ENCODE assay signal across 19 mouse cellular contexts in the genomic region with DNA sequence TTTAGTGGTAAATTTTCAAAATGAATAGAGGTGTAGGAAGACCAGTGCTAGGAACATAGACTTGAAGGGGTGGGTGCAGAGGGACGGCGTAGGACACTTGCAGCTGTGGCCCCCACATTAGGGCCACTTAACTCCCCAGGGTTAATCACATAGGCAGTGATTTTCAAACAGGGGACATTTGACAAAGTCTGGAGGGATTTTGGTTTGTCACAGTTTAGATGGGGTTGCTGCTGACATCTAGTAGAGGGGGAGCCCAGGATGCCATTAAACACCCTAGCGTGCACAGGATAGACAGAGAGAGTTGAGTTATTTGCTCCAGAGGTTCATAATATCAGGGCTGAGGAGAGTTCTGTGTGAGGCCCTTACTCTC. TPM values are rescaled to one million over a fixed set of nuclear protein-coding genes. Genes with fewer than 3 reads are reported as not detected.
A peak's percentile ranks its signal among the peaks of the same experiment; 100 is the strongest.
DNase-seq lines count a peak whose midpoint lies in the region; ATAC-seq and TF ChIP-seq lines count a peak whose summit lies in the region.
"Had no signal": no experiment of that assay in that cellular context is flagged by ENCODE, and none has a peak within 500 bp of the region (broad histone marks: within the 10 kb centered on the region; RNA-seq: fewer than 3 reads in every experiment).

No protein-coding gene starts in this region.

- H3K4me2 ChIP-seq in intestine, embryonic 15.5 days (replicated peaks), result no peak overlapping the region
- H3K4me2 ChIP-seq in intestine, postnatal 0 days (replicated peaks; ENCODE audit: low read depth), result no peak overlapping the region; the same call in 1 of the 2 replicates
- no peak overlapping the region for H3K4me2 ChIP-seq in lung, embryonic 14.5 days
- no peak overlapping the region for H3K4me2 ChIP-seq in stomach, embryonic 14.5 days (replicated peaks; ENCODE audit: low read depth, low read length)
- H3K4me2 ChIP-seq: hindbrain, embryonic 14.5 days; midbrain, embryonic 13.5 days had no signal

- DNase-seq in lung, embryonic 14.5 days, result no peak
- DNase-seq in lung, postnatal 4 days, result no peak
- no peak for DNase-seq in right cerebral cortex, postnatal 14 days
- DNase-seq: adrenal gland, postnatal 14 days; cerebellum, adult 9-11 months; embryo, embryonic 11 days; layer of hippocampus, adult 9-11 months; left cerebral cortex, postnatal 4 days; right cerebral cortex, postnatal 4 days had no signal

- peak overlapping the region; percentile 62; the same call in 1 of the 2 replicates for H3K27ac ChIP-seq in intestine, embryonic 15.5 days
- H3K27ac ChIP-seq in intestine, postnatal 0 days (ENCODE audit: low read depth, low read length), result no peak overlapping the region; the same call in 1 of the 2 replicates
- peak overlapping the region; percentile 37; the same call in 1 of the 2 replicates for H3K27ac ChIP-seq in lung, embryonic 14.5 days (ENCODE audit: low read depth)
- peak overlapping the region; percentile 92 for H3K27ac ChIP-seq in embryonic fibroblast, embryonic 13.5 days (ENCODE audit: insufficient read depth, low read length)
- H3K27ac ChIP-seq in stomach, embryonic 14.5 days (ENCODE audit: low read length), result 0 out of 2 replicates have a peak overlapping the region, but pooled peaks have one; percentile 22
- H3K27ac ChIP-seq: hindbrain, embryonic 14.5 days; liver, embryonic 14.5 days; midbrain, embryonic 13.5 days had no signal

- ATAC-seq in intestine, embryonic 15.5 days, result peak; percentile 9; the same call in 1 of the 2 replicates
- ATAC-seq in intestine, postnatal 0 days, result no peak
- ATAC-seq in lung, embryonic 14.5 days (ENCODE audit: insufficient read depth), result no peak
- ATAC-seq in stomach, embryonic 14.5 days (ENCODE audit: insufficient number of reproducible peaks, insufficient read depth, low FRiP score, low read depth), result no peak
- no peak for ATAC-seq in megakaryocyte progenitor cell, adult 5-6 weeks (replicated peaks; ENCODE audit: poor library complexity)
- ATAC-seq: forebrain, embryonic 14.5 days; midbrain, embryonic 13.5 days had no signal

- no peak overlapping the region for H3K4me3 ChIP-seq in intestine, embryonic 15.5 days (replicated peaks)
- no peak overlapping the region for H3K4me3 ChIP-seq in intestine, postnatal 0 days (ENCODE audit: low read depth, low read length)
- H3K4me3 ChIP-seq in lung, embryonic 14.5 days (ENCODE audit: low read depth, low read length), result no peak overlapping the region
- no peak overlapping the region for H3K4me3 ChIP-seq in embryonic fibroblast, embryonic 13.5 days (ENCODE audit: insufficient read depth, low read length)
- no peak overlapping the region for H3K4me3 ChIP-seq in stomach, embryonic 14.5 days (ENCODE audit: low read depth, low read length)
- H3K4me3 ChIP-seq: midbrain, embryonic 13.5 days had no signal

- TF ChIP-seq CTCF in intestine, postnatal 0 days (IDR thresholded peaks at IDR 0.05; ENCODE audit: low read depth), result no peak
- TF ChIP-seq CTCF in lung, embryonic 14.5 days (IDR thresholded peaks at IDR 0.05; ENCODE audit: low read depth), result no peak
- no peak for TF ChIP-seq CTCF in embryonic fibroblast, embryonic 13.5 days (IDR thresholded peaks at IDR 0.05; ENCODE audit: borderline replicate concordance, insufficient read depth, low read length)

- H3K27me3 ChIP-seq in intestine, embryonic 15.5 days (replicated peaks), result no peaks in the 10 kb centered on the region
- no peaks in the 10 kb centered on the region for H3K27me3 ChIP-seq in intestine, postnatal 0 days (replicated peaks; ENCODE audit: control insufficient read depth, insufficient read depth, low read length)
- no peaks in the 10 kb centered on the region for H3K27me3 ChIP-seq in lung, embryonic 14.5 days (ENCODE audit: insufficient read depth, low read length)
- no peaks in the 10 kb centered on the region for H3K27me3 ChIP-seq in stomach, embryonic 14.5 days (ENCODE audit: control insufficient read depth, insufficient read depth, low read length)
- H3K27me3 ChIP-seq: midbrain, embryonic 13.5 days had no signal

- H3K36me3 ChIP-seq in intestine, embryonic 15.5 days, result no peaks in the 10 kb centered on the region
- no peaks in the 10 kb centered on the region for H3K36me3 ChIP-seq in intestine, postnatal 0 days (ENCODE audit: control insufficient read depth, insufficient read depth)
- no peaks in the 10 kb centered on the region for H3K36me3 ChIP-seq in lung, embryonic 14.5 days (ENCODE audit: insufficient read depth)
- no peaks in the 10 kb centered on the region for H3K36me3 ChIP-seq in stomach, embryonic 14.5 days (ENCODE audit: control insufficient read depth, insufficient read depth, low read length)
- H3K36me3 ChIP-seq: midbrain, embryonic 13.5 days had no signal

- no peak overlapping the region for H3K9ac ChIP-seq in intestine, embryonic 15.5 days
- no peak overlapping the region for H3K9ac ChIP-seq in intestine, postnatal 0 days (ENCODE audit: low read depth, low read length)
- H3K9ac ChIP-seq in lung, embryonic 14.5 days, result no peak overlapping the region
- H3K9ac ChIP-seq in stomach, embryonic 14.5 days (replicated peaks; ENCODE audit: low read depth, low read length), result no peak overlapping the region
- H3K9ac ChIP-seq: hindbrain, embryonic 14.5 days; liver, embryonic 14.5 days; midbrain, embryonic 13.5 days had no signal

- no peak for TF ChIP-seq POLR2A in embryonic fibroblast, embryonic 13.5 days (IDR thresholded peaks at IDR 0.05; ENCODE audit: low read depth, low read length)

- H3K9me3 ChIP-seq in intestine, embryonic 15.5 days, result no peaks in the 10 kb centered on the region
- H3K9me3 ChIP-seq in intestine, postnatal 0 days (ENCODE audit: control insufficient read depth), result no peaks in the 10 kb centered on the region
- no peaks in the 10 kb centered on the region for H3K9me3 ChIP-seq in lung, embryonic 14.5 days (ENCODE audit: low read depth, low read length)
- no peaks in the 10 kb centered on the region for H3K9me3 ChIP-seq in stomach, embryonic 14.5 days (ENCODE audit: control insufficient read depth, low read depth, low read length)
- H3K9me3 ChIP-seq: midbrain, embryonic 13.5 days had no signal

- H3K4me1 ChIP-seq in intestine, embryonic 15.5 days (replicated peaks), result peaks cover 16% of the 10 kb centered on the region; the same call in 1 of the 2 replicates
- H3K4me1 ChIP-seq in intestine, postnatal 0 days (replicated peaks; ENCODE audit: control insufficient read depth, insufficient read depth, low read length), result 0 out of 2 replicates have a peak, but pooled peaks cover 10% of the 10 kb centered on the region
- no peaks in the 10 kb centered on the region for H3K4me1 ChIP-seq in lung, embryonic 14.5 days (ENCODE audit: insufficient read depth)
- peaks cover 16% of the 10 kb centered on the region for H3K4me1 ChIP-seq in embryonic fibroblast, embryonic 13.5 days (ENCODE audit: control insufficient read depth, insufficient read depth, low read length)
- H3K4me1 ChIP-seq in stomach, embryonic 14.5 days (ENCODE audit: control insufficient read depth, insufficient read depth, low read length), result peaks cover 2% of the 10 kb centered on the region; the same call in 1 of the 2 replicates
- H3K4me1 ChIP-seq: midbrain, embryonic 13.5 days had no signal

- 72% methylated on average over 3 of the region's 3 CpGs for WGBS in intestine, embryonic 15.5 days
- WGBS in intestine, postnatal 0 days, result 67% methylated on average over 3 of the region's 3 CpGs
- WGBS in lung, embryonic 14.5 days, result 89% methylated on average over 3 of the region's 3 CpGs
- WGBS in stomach, embryonic 14.5 days, result 76% methylated on average over 3 of the region's 3 CpGs

RNA-seq across cellular contexts. Expression of a gene that starts 19.5 kb away (rescaled TPM):
- 269 and 285 TPM in 2 replicates for polyA plus RNA-seq in intestine, embryonic 15.5 days (2015; fragmentation: Nextera tagmentation; extraction: Ambion mirVana)
- polyA plus RNA-seq in intestine, postnatal 0 days (2015; fragmentation: Nextera tagmentation; extraction: Ambion mirVana), result 106 and 118 TPM in 2 replicates
- 469 and 477 TPM in 2 replicates for polyA plus RNA-seq in lung, embryonic 14.5 days (2014; fragmentation: Nextera tagmentation; extraction: Ambion mirVana)
- 201 and 239 TPM in 2 replicates for polyA plus RNA-seq in embryonic fibroblast, embryonic 13.5 days (2011; ENCODE audit: insufficient read length, low read depth, missing spikeins)
- 384 and 404 TPM in 2 replicates for polyA plus RNA-seq in stomach, embryonic 14.5 days (2014; fragmentation: Nextera tagmentation; extraction: Ambion mirVana)
- total RNA-seq in megakaryocyte progenitor cell, adult 5-6 weeks (2015), result 0.44 and 1.4 TPM in 2 replicates
- 1.0 and 2.4 TPM in 2 replicates for total RNA-seq in megakaryocyte progenitor cell, adult 5-6 weeks (2017)
- total RNA-seq: granulocyte monocyte progenitor cell, adult 5-6 weeks had no signal

RNA-seq across cellular contexts. Expression of a gene that starts 48.4 kb away (rescaled TPM):
- 8.1 and 9.8 TPM in 2 replicates for polyA plus RNA-seq in intestine, embryonic 15.5 days (2015; fragmentation: Nextera tagmentation; extraction: Ambion mirVana)
- polyA plus RNA-seq in intestine, postnatal 0 days (2015; fragmentation: Nextera tagmentation; extraction: Ambion mirVana), result 4.1 and 4.2 TPM in 2 replicates
- polyA plus RNA-seq in lung, embryonic 14.5 days (2014; fragmentation: Nextera tagmentation; extraction: Ambion mirVana), result 5.5 and 6.5 TPM in 2 replicates
- polyA plus RNA-seq in embryonic fibroblast, embryonic 13.5 days (2011; ENCODE audit: insufficient read length, low read depth, missing spikeins), result 0.78 and 1.1 TPM in 2 replicates
- 3.5 and 4.4 TPM in 2 replicates for polyA plus RNA-seq in stomach, embryonic 14.5 days (2014; fragmentation: Nextera tagmentation; extraction: Ambion mirVana)
- 5.6 and 7.5 TPM in 2 replicates for total RNA-seq in megakaryocyte progenitor cell, adult 5-6 weeks (2015)
- total RNA-seq in megakaryocyte progenitor cell, adult 5-6 weeks (2017), result 5.9 and 6.1 TPM in 2 replicates
